ENCODE assay signal across 8 mouse cellular contexts in genomic region chr1:95667435-95668252, GRCm38 (mm10). TPM values are rescaled to one million over a fixed set of nuclear protein-coding genes. Genes with fewer than 3 reads are reported as not detected.
DNase-seq lines count a peak whose midpoint lies in the region; TF ChIP-seq lines count a peak whose summit lies in the region.

St8sia4 (minus strand) TSS chr1:95667571.

- peaks cover 36% of the 10 kb centered on the region for H3K27me3 ChIP-seq in megakaryocyte, embryonic 14.5 days (replicated peaks)

- H3K27ac ChIP-seq in cortical plate, adult 2 months (ENCODE audit: insufficient read depth, low read length), result peak within 1 kb of the TSS; percentile 1; the same call in 1 of the 2 replicates

- TF ChIP-seq CTCF in cortical plate, adult 2 months (IDR thresholded peaks at IDR 0.05; ENCODE audit: extremely low read depth, insufficient read depth, low read length), result no peak

- TF ChIP-seq POLR2A in cortical plate, adult 2 months (IDR thresholded peaks at IDR 0.05; ENCODE audit: extremely low read depth, insufficient read depth, low read length), result peak; percentile 85

- H3K36me3 ChIP-seq in megakaryocyte, embryonic 14.5 days (replicated peaks; ENCODE audit: low read length), result no peaks in the 10 kb centered on the region

- no peaks in the 10 kb centered on the region for H3K9me3 ChIP-seq in megakaryocyte, embryonic 14.5 days

- H3K4me3 ChIP-seq in cortical plate, adult 2 months (ENCODE audit: insufficient read depth, low read length), result peak within 1 kb of the TSS; percentile 70
- H3K4me3 ChIP-seq in megakaryocyte, embryonic 14.5 days (replicated peaks), result peak within 1 kb of the TSS; percentile 94

- no peaks in the 10 kb centered on the region for H3K4me1 ChIP-seq in cortical plate, adult 2 months (ENCODE audit: control insufficient read depth, insufficient read depth, low read length)
- peaks cover 44% of the 10 kb centered on the region for H3K4me1 ChIP-seq in megakaryocyte, embryonic 14.5 days

- peak; percentile 84 for DNase-seq in ZHBTc4 (ENCODE audit: low read depth, low spot score)
- DNase-seq in gastrocnemius, postnatal 10 days, result peak; percentile 63
- DNase-seq in induced T-regulatory cell, adult 2 months (ENCODE audit: low read depth), result peak; percentile 96
- peak; percentile 60 to 88 for DNase-seq in left cerebral cortex, adult 9 months (ENCODE audit: low spot score in 2 of 2)
- DNase-seq in right cerebral cortex, adult 2 months (ENCODE audit: low spot score in 2 of 2), result peak; percentile 88 to 92
- peak; percentile 15 for DNase-seq in urinary bladder, postnatal 10 days (ENCODE audit: low spot score)

RNA-seq across cellular contexts. Expression of gene St8sia4, which starts in this region (rescaled TPM):
- polyA plus RNA-seq in cortical plate, adult 2 months (2012; rRNA removed), result 3.9 and 4.1 TPM in 2 replicates
- 1 to 10 TPM; 5.8 to 7.5 TPM for total RNA-seq in gastrocnemius, postnatal 10 days (2021)
- 0.86 TPM in 1 of 2 replicates, not detected in the other for polyA plus RNA-seq in megakaryocyte, embryonic 14.5 days (2012; ENCODE audit: insufficient read depth, low replicate concordance)

Comparison
In these comparisons a context has a peak if more than half of its experiments do, and no peak if none do; other contexts are left out.
1. Peak in every context shown above with its lines: DNase-seq, H3K4me3 ChIP-seq and H3K27ac ChIP-seq.
2. DNase-seq: peak in every context shown above with its lines; median percentile 96 in induced T-regulatory cell, adult 2 months; 90 in right cerebral cortex, adult 2 months; 84 in ZHBTc4; 74 in left cerebral cortex, adult 9 months; 63 in gastrocnemius, postnatal 10 days; 15 in urinary bladder, postnatal 10 days.